Mouse (Mus musculus) adrenal gland, adult 8-10 months (tissue): Measurements from ENCODE around the gene Rps6kb2. TPM values are rescaled to one million over a fixed set of nuclear protein-coding genes. Genes with fewer than 3 reads are reported as not detected.
A peak's percentile ranks its signal among the peaks of the same experiment; 100 is the strongest.

Experiments
- DNase-seq: peaks from one replicate; pipeline ENCODE4 v3.0.0; 2022
- total RNA-seq, 4 experiments: library from RNA; stranded (reverse); gene quantifications; 2 replicates each; pipeline ENCODE4 v1.2.4; 2022

The Rps6kb2 gene
- total RNA-seq, 4 experiments from 2014 or later: 29.2 to 53.0 (median 46.7) TPM

GRCm38 (mm10) chr19:4154437-4155222 lies 8.5 kb downstream of the Rps6kb2 start:
- DNase-seq: no peak

- DNase-seq: no peak
These were observed 9.9 kb downstream of the Rps6kb2 start, which contains the start of gene Ptprcap for GRCm38 (mm10) chr19:4153232-4153654. TSS of gene Ptprcap (plus strand) at chr19:4153604.

- DNase-seq: no peak
These were observed 10.5 kb downstream of the Rps6kb2 start for GRCm38 (mm10) chr19:4152445-4153231.

- no peak for DNase-seq
These were observed 11.3 kb downstream of the Rps6kb2 start for GRCm38 (mm10) chr19:4151898-4152297.

- DNase-seq: no peak
These were observed 11.7 kb downstream of the Rps6kb2 start for GRCm38 (mm10) chr19:4151488-4151860.

GRCm38 (mm10) chr19:4150567-4151487 lies 12.3 kb downstream of the Rps6kb2 start:
- DNase-seq: no peak

- DNase-seq: no peak
These were observed 13.2 kb downstream of the Rps6kb2 start for GRCm38 (mm10) chr19:4149764-4150461.

- DNase-seq: no peak
These were observed 13.9 kb downstream of the Rps6kb2 start for GRCm38 (mm10) chr19:4149283-4149682.

- no peak for DNase-seq
These were observed 14.3 kb downstream of the Rps6kb2 start for GRCm38 (mm10) chr19:4148819-4149218.

GRCm38 (mm10) chr19:4148491-4148806 lies 14.7 kb downstream of the Rps6kb2 start, which contains the start of gene Coro1b:
TSS of gene Coro1b (plus strand) at chr19:4148619.
- peak; percentile 96 for DNase-seq

- no peak for DNase-seq
These were observed 15.2 kb downstream of the Rps6kb2 start for GRCm38 (mm10) chr19:4147782-4148490.

GRCm38 (mm10) chr19:4147022-4147405 lies 16.1 kb downstream of the Rps6kb2 start:
- DNase-seq: no peak

- DNase-seq: no peak
These were observed 16.7 kb downstream of the Rps6kb2 start for GRCm38 (mm10) chr19:4146366-4147021.

- no peak for DNase-seq
These were observed 17.2 kb downstream of the Rps6kb2 start for GRCm38 (mm10) chr19:4145936-4146335.

GRCm38 (mm10) chr19:4144550-4145498 lies 18.3 kb downstream of the Rps6kb2 start:
- DNase-seq: no peak

GRCm38 (mm10) chr19:4143759-4144268 lies 19.3 kb downstream of the Rps6kb2 start, which contains the start of gene Cabp4:
TSS of gene Cabp4 (minus strand) at chr19:4144033.
- DNase-seq: no peak

- no peak for DNase-seq
These were observed 20.6 kb downstream of the Rps6kb2 start for GRCm38 (mm10) chr19:4142416-4143173.

GRCm38 (mm10) chr19:4140147-4140546 lies 23.0 kb downstream of the Rps6kb2 start:
- DNase-seq: no peak
